Mouse (Mus musculus): Measurements from ENCODE around the gene Six6. TPM values are rescaled to one million over a fixed set of nuclear protein-coding genes. Genes with fewer than 3 reads are reported as not detected.

Six6 gene
- polyA plus RNA-seq, 1 experiment from 2014 or later, result not detected

- TF ChIP-seq CTCF (IDR thresholded peaks at IDR 0.05; ENCODE audit: low read depth), result no peak
- ATAC-seq, result no peak
- Histone ChIP-seq H3K9me3 (ENCODE audit: control insufficient read depth) (no peaks in the 10 kb centered on the region), H3K4me1 (replicated peaks; ENCODE audit: control insufficient read depth, insufficient read depth, low read length) (no peaks in the 10 kb centered on the region), H3K4me2 (replicated peaks; ENCODE audit: low read depth) (no peak overlapping the region), H3K36me3 (ENCODE audit: control insufficient read depth, insufficient read depth) (no peaks in the 10 kb centered on the region), H3K27ac (ENCODE audit: low read depth, low read length) (no peak overlapping the region), H3K4me3 (ENCODE audit: low read depth, low read length) (no peak overlapping the region), H3K9ac (ENCODE audit: low read depth, low read length) (no peak overlapping the region), H3K27me3 (replicated peaks; ENCODE audit: control insufficient read depth, insufficient read depth, low read length) (peaks cover 97% of the 10 kb centered on the region)
- WGBS, result 16% methylated on average over 2 of the region's 2 CpGs
These were observed 4.0 kb downstream of the Six6 start for GRCm38 (mm10) chr12:72943574-72944110.

DNA sequence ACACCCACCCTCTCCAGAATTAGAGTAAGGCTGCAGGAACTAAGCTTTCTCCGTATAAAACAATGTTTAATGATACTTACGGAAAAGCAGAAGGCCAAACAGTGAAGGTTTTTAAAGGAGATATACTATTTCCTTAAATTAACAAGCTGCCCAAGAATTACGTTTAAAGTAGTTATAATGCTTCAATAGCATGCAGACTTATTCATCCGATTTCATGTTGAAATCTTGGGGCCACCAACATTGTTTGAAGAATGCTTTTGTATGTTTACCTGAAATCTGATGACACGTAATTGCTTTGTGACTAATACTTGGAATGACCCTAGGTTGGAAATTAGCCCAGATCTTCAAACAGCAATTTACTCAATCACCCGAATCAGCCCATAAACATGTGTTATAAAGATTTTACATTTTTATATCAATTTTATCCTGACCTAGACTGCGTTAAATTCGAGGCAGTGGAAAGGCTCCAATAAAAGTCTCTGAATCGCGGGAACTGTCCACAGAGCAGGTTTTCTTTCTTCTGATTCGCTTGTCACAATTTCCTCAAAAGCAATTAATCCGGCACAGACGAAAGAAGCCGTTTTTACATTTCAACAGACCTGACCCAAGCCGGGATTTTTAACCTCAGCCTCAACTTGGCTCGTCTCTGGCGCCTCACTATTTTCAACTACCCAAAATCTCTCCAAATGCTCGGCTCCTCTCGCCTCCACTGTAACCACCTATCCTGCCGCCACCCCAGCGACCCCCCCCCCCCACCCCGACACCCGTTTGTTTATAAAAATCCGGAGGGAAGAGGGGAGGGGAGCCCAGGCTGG lies 4.9 kb downstream of the Six6 start:
- no peak overlapping the region for H3K9ac ChIP-seq (ENCODE audit: low read depth, low read length)
- H3K4me3 ChIP-seq (ENCODE audit: low read depth, low read length), result no peak overlapping the region
- no peak overlapping the region for H3K27ac ChIP-seq (ENCODE audit: low read depth, low read length)
- no peak for ATAC-seq
- no peaks in the 10 kb centered on the region for H3K9me3 ChIP-seq (ENCODE audit: control insufficient read depth)
- H3K4me1 ChIP-seq (replicated peaks; ENCODE audit: control insufficient read depth, insufficient read depth, low read length), result no peaks in the 10 kb centered on the region
- whole genome bisulfite sequencing, result 2% methylated on average over 24 of the region's 24 CpGs
- TF ChIP-seq CTCF (IDR thresholded peaks at IDR 0.05; ENCODE audit: low read depth), result no peak
- peak overlapping the region; percentile 63 for H3K4me2 ChIP-seq (replicated peaks; ENCODE audit: low read depth)
- H3K27me3 ChIP-seq (replicated peaks; ENCODE audit: control insufficient read depth, insufficient read depth, low read length), result peaks cover 94% of the 10 kb centered on the region
- H3K36me3 ChIP-seq (ENCODE audit: control insufficient read depth, insufficient read depth), result no peaks in the 10 kb centered on the region

DNA sequence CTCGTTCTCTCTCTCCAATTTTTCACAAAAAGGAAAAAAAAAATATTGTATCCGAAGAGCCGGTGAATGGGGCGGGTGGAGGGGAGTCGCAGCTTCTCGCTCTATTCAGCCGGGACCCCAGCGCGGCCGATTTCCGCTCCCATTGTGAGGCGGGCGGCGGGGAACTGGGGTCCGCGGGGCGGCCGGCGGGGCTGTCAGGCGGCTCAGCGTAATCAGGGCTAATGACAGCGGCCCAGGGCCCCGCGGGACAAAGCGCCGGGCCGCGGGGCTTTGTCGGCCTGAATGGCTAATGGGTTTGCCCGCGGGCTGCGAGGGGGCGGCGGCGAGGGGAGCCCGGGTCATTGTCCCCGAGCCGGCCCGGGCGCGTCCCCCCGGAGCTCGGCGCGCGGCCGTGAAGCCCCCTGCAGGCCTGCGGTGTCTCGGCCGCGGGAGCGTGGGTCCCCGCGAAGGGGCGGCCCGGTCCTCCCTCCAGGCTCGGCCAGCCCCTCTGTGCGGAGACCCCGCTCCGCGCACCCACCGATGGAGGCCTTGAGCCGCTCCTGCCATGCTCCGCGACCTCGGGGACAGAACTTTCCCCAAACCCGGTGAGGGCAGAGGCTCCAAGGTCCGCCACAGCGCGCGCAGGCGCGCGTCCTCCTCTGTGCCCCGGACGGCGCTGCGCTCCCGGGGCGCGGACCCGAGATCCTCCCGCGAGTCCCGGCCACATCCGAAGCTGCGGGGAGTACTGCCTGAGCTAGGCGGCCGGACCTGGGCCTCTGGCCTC lies 5.8 kb downstream of the Six6 start:
- Histone ChIP-seq H3K9me3 (ENCODE audit: control insufficient read depth) (no peaks in the 10 kb centered on the region), H3K36me3 (ENCODE audit: control insufficient read depth, insufficient read depth) (no peaks in the 10 kb centered on the region), H3K27ac (ENCODE audit: low read depth, low read length) (no peak overlapping the region), H3K4me3 (ENCODE audit: low read depth, low read length) (peak overlapping the region; percentile 36), H3K27me3 (replicated peaks; ENCODE audit: control insufficient read depth, insufficient read depth, low read length) (peaks cover 90% of the 10 kb centered on the region), H3K4me2 (replicated peaks; ENCODE audit: low read depth) (peak overlapping the region; percentile 63), H3K4me1 (replicated peaks; ENCODE audit: control insufficient read depth, insufficient read depth, low read length) (no peaks in the 10 kb centered on the region), H3K9ac (ENCODE audit: low read depth, low read length) (no peak overlapping the region)
- WGBS, result 1% methylated on average over 85 of the region's 89 CpGs
- no peak for TF ChIP-seq CTCF (IDR thresholded peaks at IDR 0.05; ENCODE audit: low read depth)
- ATAC-seq, result no peak

GRCm38 (mm10) chr12:72946064-72946395 lies 6.3 kb downstream of the Six6 start:
- peaks cover 85% of the 10 kb centered on the region for H3K27me3 ChIP-seq (replicated peaks; ENCODE audit: control insufficient read depth, insufficient read depth, low read length)
- WGBS, result 9% methylated on average over 8 of the region's 8 CpGs
- H3K4me2 ChIP-seq (replicated peaks; ENCODE audit: low read depth), result peak overlapping the region; percentile 63; the same call in 1 of the 2 replicates

GRCm38 (mm10) chr12:72946805-72947204 lies 7.1 kb downstream of the Six6 start:
- TF ChIP-seq CTCF (IDR thresholded peaks at IDR 0.05; ENCODE audit: low read depth), result no peak
- no peak overlapping the region for H3K4me2 ChIP-seq (replicated peaks; ENCODE audit: low read depth)
- no peaks in the 10 kb centered on the region for H3K4me1 ChIP-seq (replicated peaks; ENCODE audit: control insufficient read depth, insufficient read depth, low read length)
- H3K9ac ChIP-seq (ENCODE audit: low read depth, low read length), result no peak overlapping the region
- no peak overlapping the region for H3K4me3 ChIP-seq (ENCODE audit: low read depth, low read length)
- no peak overlapping the region for H3K27ac ChIP-seq (ENCODE audit: low read depth, low read length)
- H3K27me3 ChIP-seq (replicated peaks; ENCODE audit: control insufficient read depth, insufficient read depth, low read length), result peaks cover 77% of the 10 kb centered on the region
- no peaks in the 10 kb centered on the region for H3K36me3 ChIP-seq (ENCODE audit: control insufficient read depth, insufficient read depth)
- no peaks in the 10 kb centered on the region for H3K9me3 ChIP-seq (ENCODE audit: control insufficient read depth)
- ATAC-seq, result no peak

More at GRCm38 (mm10) chr12:72946064-72946395, 6.3 kb downstream of the Six6 start:
- no peaks in the 10 kb centered on the region for H3K36me3 ChIP-seq (ENCODE audit: control insufficient read depth, insufficient read depth)
- peak overlapping the region; percentile 36 for H3K4me3 ChIP-seq (ENCODE audit: low read depth, low read length)
- H3K4me1 ChIP-seq (replicated peaks; ENCODE audit: control insufficient read depth, insufficient read depth, low read length), result no peaks in the 10 kb centered on the region
- no peak for ATAC-seq
- no peaks in the 10 kb centered on the region for H3K9me3 ChIP-seq (ENCODE audit: control insufficient read depth)
- no peak overlapping the region for H3K27ac ChIP-seq (ENCODE audit: low read depth, low read length)
- no peak for TF ChIP-seq CTCF (IDR thresholded peaks at IDR 0.05; ENCODE audit: low read depth)
- H3K9ac ChIP-seq (ENCODE audit: low read depth, low read length), result no peak overlapping the region

DNA sequence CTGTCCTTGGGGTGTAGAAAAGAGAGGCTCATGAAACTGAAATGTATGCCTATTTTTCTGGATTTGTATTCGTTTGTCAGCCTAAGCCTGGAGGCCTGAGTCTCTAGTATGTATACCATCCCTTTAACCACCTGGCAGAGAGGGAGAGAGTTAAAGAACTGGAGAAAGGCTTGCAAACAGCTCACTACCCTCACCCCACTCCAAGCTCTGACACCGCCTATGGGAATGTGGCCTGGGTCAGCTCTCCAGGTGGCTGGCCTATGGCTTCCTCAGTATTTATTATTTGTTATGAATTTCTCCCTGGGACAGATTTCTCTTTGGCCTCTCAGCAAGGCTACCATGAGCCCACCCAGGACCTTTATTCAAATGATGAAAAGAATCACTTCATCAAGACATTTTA lies 7.6 kb downstream of the Six6 start:
- Histone ChIP-seq H3K9ac (ENCODE audit: low read depth, low read length) (no peak overlapping the region), H3K9me3 (ENCODE audit: control insufficient read depth) (no peaks in the 10 kb centered on the region), H3K4me1 (replicated peaks; ENCODE audit: control insufficient read depth, insufficient read depth, low read length) (no peaks in the 10 kb centered on the region), H3K27ac (ENCODE audit: low read depth, low read length) (no peak overlapping the region), H3K36me3 (ENCODE audit: control insufficient read depth, insufficient read depth) (no peaks in the 10 kb centered on the region), H3K27me3 (replicated peaks; ENCODE audit: control insufficient read depth, insufficient read depth, low read length) (peaks cover 72% of the 10 kb centered on the region), H3K4me2 (replicated peaks; ENCODE audit: low read depth) (no peak overlapping the region), H3K4me3 (ENCODE audit: low read depth, low read length) (no peak overlapping the region)
- no peak for TF ChIP-seq CTCF (IDR thresholded peaks at IDR 0.05; ENCODE audit: low read depth)
- 24% methylated on average over 2 of the region's 2 CpGs for WGBS
- ATAC-seq, result no peak

All from intestine, postnatal 0 days (tissue).